Mouse (Mus musculus) MEL (cell line): ENCODE measurements around the gene Zfp759. TPM values are rescaled to one million over a fixed set of nuclear protein-coding genes. Genes with fewer than 3 reads are reported as not detected.
A peak's percentile ranks its signal among the peaks of the same experiment; 100 is the strongest.
"Not testable (repeated sequence)": the region's sequence is repeated elsewhere in the genome, so short reads cannot be mapped to it uniquely, and the experiment has no call there.

Experiments used
- DNase-seq: peaks from one replicate; pipeline ENCODE4 v3.0.0; 2011; ENCODE audit warnings: low read depth, low spot score
- H3K27ac ChIP-seq: 2 replicates; pipeline ENCODE4 v1.5.1; 2012; ENCODE audit warnings: low read depth, mild to moderate bottlenecking, control low read depth, low read length, moderate library complexity; ENCODE audit not compliant: control insufficient read depth
- H3K27me3 ChIP-seq, 2 experiments: fragments of 150-350 bp in 1 of 2; sonication (generic) in 1 of 2; 2 replicates each; pipeline ENCODE4 v1.6.1; 2012; ENCODE audit warnings: low read length in 2 of 2, mild to moderate bottlenecking in 2 of 2, improper control_type of control experiment in 1 of 2, moderate library complexity in 1 of 2; ENCODE audit not compliant: insufficient read depth in 2 of 2, control insufficient read depth in 1 of 2
- H3K36me3 ChIP-seq, 2 experiments: 2 replicates each; pipeline ENCODE4 v1.6.1; 2012 to 2014; ENCODE audit warnings: low read length in 2 of 2, improper control_type of control experiment in 1 of 2, inconsistent platforms in 1 of 2, mild to moderate bottlenecking in 1 of 2; ENCODE audit not compliant: insufficient read depth in 2 of 2, control insufficient read depth in 1 of 2
- H3K4me1 ChIP-seq, 2 experiments: fragments of 150-350 bp in 1 of 2; sonication (generic) in 1 of 2; 2 replicates each; pipeline ENCODE4 v1.6.1; 2012; ENCODE audit warnings: low read length in 2 of 2, improper control_type of control experiment in 1 of 2, mild to moderate bottlenecking in 1 of 2; ENCODE audit not compliant: insufficient read depth in 2 of 2, control insufficient read depth in 1 of 2
- H3K4me3 ChIP-seq, 2 experiments: fragments of 150-350 bp in 1 of 2; sonication (generic) in 1 of 2; 2 replicates each; pipeline ENCODE4 v1.5.1; 2012; ENCODE audit warnings: low read depth in 2 of 2, low read length in 2 of 2, mild to moderate bottlenecking in 2 of 2, moderate library complexity in 2 of 2, control low read depth in 1 of 2, improper control_type of control experiment in 1 of 2; ENCODE audit not compliant: control insufficient read depth in 1 of 2, insufficient read depth in 1 of 2
- H3K79me2 ChIP-seq: 2 replicates; pipeline ENCODE4 v1.6.1; 2012; ENCODE audit warnings: mild to moderate bottlenecking, low read length, moderate library complexity; ENCODE audit not compliant: control insufficient read depth, poor library complexity, insufficient read depth
- H3K9ac ChIP-seq: 2 replicates; pipeline ENCODE4 v1.6.1; 2012; ENCODE audit warnings: low read depth, mild to moderate bottlenecking, control low read depth, low read length, moderate library complexity; ENCODE audit not compliant: control insufficient read depth, poor library complexity, severe bottlenecking
- H3K9me3 ChIP-seq: fragments of 150-350 bp; sonication (generic); replicated peaks from 2 replicates; pipeline ENCODE4 v1.6.1; 2012; ENCODE audit warnings: mild to moderate bottlenecking, low read length, improper control_type of control experiment, moderate library complexity; ENCODE audit not compliant: insufficient read depth
- CHD1 ChIP-seq: IDR thresholded peaks from 2 replicates; pipeline ENCODE4 v1.6.1; 2012; ENCODE audit warnings: low read depth, mild to moderate bottlenecking, inconsistent platforms, low read length, improper control_type of control experiment
- CTCF ChIP-seq, 3 experiments: IDR thresholded peaks in 2 of 3; conservative IDR thresholded peaks in 1 of 3; 2 replicates each; pipeline ENCODE4 v1.5.1; 2011 to 2012; ENCODE audit warnings: low read length in 3 of 3, low read depth in 2 of 3, mild to moderate bottlenecking in 2 of 3, improper control_type of control experiment in 1 of 3, inconsistent platforms in 1 of 3, mixed read lengths in 1 of 3, moderate library complexity in 1 of 3; ENCODE audit not compliant: control insufficient read depth in 1 of 3, insufficient read depth in 1 of 3, poor library complexity in 1 of 3, severe bottlenecking in 1 of 3
- ELF1 ChIP-seq: IDR thresholded peaks from 2 replicates; pipeline ENCODE4 v1.6.1; 2014; ENCODE audit warnings: low read depth, mild to moderate bottlenecking, inconsistent platforms, low read length, improper control_type of control experiment, moderate library complexity
- ETS1 ChIP-seq: IDR thresholded peaks from 2 replicates; pipeline ENCODE4 v1.6.1; 2012; ENCODE audit warnings: low read depth, mild to moderate bottlenecking, inconsistent platforms, low read length, improper control_type of control experiment, moderate library complexity
- GABPA ChIP-seq: IDR thresholded peaks from 2 replicates; pipeline ENCODE4 v1.6.1; 2012; ENCODE audit warnings: low read depth, mild to moderate bottlenecking, inconsistent platforms, low read length, improper control_type of control experiment, moderate library complexity
- GATA1 ChIP-seq: IDR thresholded peaks from 2 replicates; pipeline ENCODE4 v1.6.1; 2011; ENCODE audit warnings: low read depth, low read length, improper control_type of control experiment
- HCFC1 ChIP-seq: IDR thresholded peaks from 2 replicates; pipeline ENCODE4 v1.6.1; 2012; ENCODE audit warnings: low read depth, mild to moderate bottlenecking, inconsistent platforms, low read length, improper control_type of control experiment, moderate library complexity
- KAT2A ChIP-seq: conservative IDR thresholded peaks from 2 replicates; pipeline ENCODE4 v1.6.1; 2012; ENCODE audit warnings: low read depth, low read length, improper control_type of control experiment, inconsistent platforms
- MAX ChIP-seq: IDR thresholded peaks from 2 replicates; pipeline ENCODE4 v1.6.1; 2011; ENCODE audit warnings: low read length, improper control_type of control experiment
- MXI1 ChIP-seq: IDR thresholded peaks from 2 replicates; pipeline ENCODE4 v1.6.1; 2011; ENCODE audit warnings: mild to moderate bottlenecking, low read depth, low read length, improper control_type of control experiment
- MYB ChIP-seq: IDR thresholded peaks from 2 replicates; pipeline ENCODE4 v1.6.1; 2011; ENCODE audit warnings: mild to moderate bottlenecking, low read depth, low read length, improper control_type of control experiment
- MYC ChIP-seq: IDR thresholded peaks from 2 replicates; pipeline ENCODE4 v1.6.1; 2011; ENCODE audit warnings: low read depth, mild to moderate bottlenecking, low read length, improper control_type of control experiment, moderate library complexity
- NELFE ChIP-seq: IDR thresholded peaks from 2 replicates; pipeline ENCODE4 v1.6.1; 2011; ENCODE audit warnings: low read depth, low read length, improper control_type of control experiment
- POLR2A ChIP-seq, 2 experiments: IDR thresholded peaks; 2 replicates each; pipeline ENCODE4 v1.6.1; 2011 to 2012; ENCODE audit warnings: low read length in 2 of 2, mild to moderate bottlenecking in 2 of 2, control low read depth in 1 of 2, improper control_type of control experiment in 1 of 2, low read depth in 1 of 2, moderate library complexity in 1 of 2; ENCODE audit not compliant: control insufficient read depth in 1 of 2, insufficient read depth in 1 of 2, poor library complexity in 1 of 2
- POLR2AphosphoS2 ChIP-seq: IDR thresholded peaks from 2 replicates; pipeline ENCODE4 v1.6.1; 2011; ENCODE audit warnings: low read length, improper control_type of control experiment
- SIN3A ChIP-seq: IDR thresholded peaks from 2 replicates; pipeline ENCODE4 v1.6.1; 2012; ENCODE audit warnings: low read length, improper control_type of control experiment, inconsistent platforms
- SMC3 ChIP-seq: IDR thresholded peaks from 2 replicates; pipeline ENCODE4 v1.6.1; 2011; ENCODE audit warnings: low read depth, low read length, improper control_type of control experiment
- TBP ChIP-seq: IDR thresholded peaks from 2 replicates; pipeline ENCODE4 v1.8.0; 2011; ENCODE audit warnings: low read depth, low read length, improper control_type of control experiment
- TCF12 ChIP-seq: IDR thresholded peaks from 2 replicates; pipeline ENCODE4 v1.6.1; 2014; ENCODE audit warnings: low read depth, mild to moderate bottlenecking, inconsistent platforms, low read length, improper control_type of control experiment, moderate library complexity
- USF1 ChIP-seq: IDR thresholded peaks from 2 replicates; pipeline ENCODE4 v1.6.1; 2014; ENCODE audit warnings: low read depth, mild to moderate bottlenecking, inconsistent platforms, low read length, improper control_type of control experiment, moderate library complexity
- ZC3H11A ChIP-seq: IDR thresholded peaks from 2 replicates; pipeline ENCODE4 v1.6.1; 2012; ENCODE audit warnings: low read depth, mild to moderate bottlenecking, inconsistent platforms, low read length, improper control_type of control experiment
- ZMIZ1 ChIP-seq: IDR thresholded peaks from 2 replicates; pipeline ENCODE4 v1.6.1; 2012; ENCODE audit warnings: low read depth, mild to moderate bottlenecking, inconsistent platforms, low read length, improper control_type of control experiment, moderate library complexity
- polyA plus RNA-seq, 2 experiments: library from polyadenylated mRNA; stranded (reverse) in 1 of 2; unstranded in 1 of 2; fragments of >175 nt in 1 of 2; fragments of >200 nt in 1 of 2; gene quantifications; 2 replicates each; pipeline versions ENCODE4 v1.2.1 to v1.2.4; 2012; ENCODE audit warnings: low replicate concordance in 2 of 2, low read depth in 1 of 2; ENCODE audit not compliant: insufficient read length in 2 of 2, insufficient read depth in 1 of 2, missing spikeins in 1 of 2
- total RNA-seq: library from RNA; depleted of rRNA; stranded (reverse); fragments of 300-350 nt; gene quantifications from 2 replicates; pipeline ENCODE4 v1.2.3, GENCODE M21; 2012

Zfp759 gene
- total and polyA plus RNA-seq, 3 experiments = 1.5 to 2.3 TPM; not detected in 1

GRCm38 (mm10) chr13:67127507-67127906, 6.0 kb downstream of the Zfp759 start:
- H3K27me3 ChIP-seq, H3K36me3 ChIP-seq, H3K4me1 ChIP-seq, DNase-seq, H3K79me2 ChIP-seq, H3K9ac ChIP-seq, H3K9me3 ChIP-seq, H3K27ac ChIP-seq: not testable (repeated sequence)
- peak overlapping the region in 1 of 2 experiments; percentile 77; a peak in 2 of 4 replicates for H3K4me3 ChIP-seq

- Histone ChIP-seq H3K36me3 (no peaks in the 10 kb centered on the region; a peak in 1 of 4 replicates), H3K9ac (peak overlapping the region; percentile 76), H3K27ac (0 out of 2 replicates have a peak overlapping the region, but pooled peaks have one; percentile 37), H3K9me3 (no peaks in the 10 kb centered on the region), H3K79me2 (no peaks in the 10 kb centered on the region), H3K4me1 (no peaks in the 10 kb centered on the region), H3K4me3 (peak overlapping the region; percentile 77 to 82), H3K27me3 (no peaks in the 10 kb centered on the region)
- TF ChIP-seq ZMIZ1 (no peak), GABPA (0 out of 2 replicates have a peak, but pooled peaks have one; percentile 19), ZC3H11A (peak; percentile 30), CTCF (IDR thresholded peaks at IDR 0.05 in 2 of 3, conservative IDR thresholded peaks at IDR 0.05 in 1 of 3; ENCODE audit: control insufficient read depth in 1 of 3, insufficient read depth in 1 of 3, low read depth in 2 of 3, low read length in 3 of 3, poor library complexity in 1 of 3, severe bottlenecking in 1 of 3) (peak in 1 of 3 experiments; percentile 9; a peak in 1 of 6 replicates), POLR2AphosphoS2 (peak; percentile 67), GATA1 (0 out of 2 replicates have a peak, but pooled peaks have one; percentile 20), USF1 (no peak), MYC (peak; percentile 55; the same call in 1 of the 2 replicates), TCF12 (peak; percentile 18; the same call in 1 of the 2 replicates), HCFC1 (peak; percentile 94), SIN3A (peak; percentile 89), MAX (peak; percentile 71), TBP (peak; percentile 67), MYB (no peak), NELFE (peak; percentile 78), SMC3 (no peak), KAT2A (peak; percentile 84), MXI1 (peak; percentile 85), ETS1 (0 out of 2 replicates have a peak, but pooled peaks have one; percentile 23), ELF1 (peak; percentile 94), CHD1 (no peak), POLR2A (IDR thresholded peaks at IDR 0.05; ENCODE audit: control insufficient read depth in 1 of 2, insufficient read depth in 1 of 2, low read depth in 1 of 2, low read length in 2 of 2, poor library complexity in 1 of 2) (peak in 1 of 2 experiments; percentile 69; a peak in 2 of 4 replicates)
- DNase-seq = peak; percentile 90
Measured at GRCm38 (mm10) chr13:67128038-67128721, 6.7 kb downstream of the Zfp759 start.

GRCm38 (mm10) chr13:67166122-67166521, 44.7 kb downstream of the Zfp759 start:
- H3K36me3 ChIP-seq, H3K27ac ChIP-seq, H3K79me2 ChIP-seq, H3K27me3 ChIP-seq, H3K9ac ChIP-seq, DNase-seq, H3K4me1 ChIP-seq, H3K9me3 ChIP-seq, H3K4me3 ChIP-seq: not testable (repeated sequence)
